Mouse (Mus musculus) MEL (cell line): ENCODE results near the gene Mdc1. TPM values are rescaled to one million over a fixed set of nuclear protein-coding genes. Genes with fewer than 3 reads are reported as not detected.

Experiments used
- DNase-seq: peaks from one replicate; pipeline ENCODE4 v3.0.0; 2011; ENCODE audit warnings: low read depth, low spot score
- H3K27ac ChIP-seq: 2 replicates; pipeline ENCODE4 v1.5.1; 2012; ENCODE audit warnings: low read depth, mild to moderate bottlenecking, control low read depth, low read length, moderate library complexity; ENCODE audit not compliant: control insufficient read depth
- H3K27me3 ChIP-seq, 2 experiments: fragments of 150-350 bp in 1 of 2; sonication (generic) in 1 of 2; 2 replicates each; pipeline ENCODE4 v1.6.1; 2012; ENCODE audit warnings: low read length in 2 of 2, mild to moderate bottlenecking in 2 of 2, improper control_type of control experiment in 1 of 2, moderate library complexity in 1 of 2; ENCODE audit not compliant: insufficient read depth in 2 of 2, control insufficient read depth in 1 of 2
- H3K36me3 ChIP-seq, 2 experiments: 2 replicates each; pipeline ENCODE4 v1.6.1; 2012 to 2014; ENCODE audit warnings: low read length in 2 of 2, improper control_type of control experiment in 1 of 2, inconsistent platforms in 1 of 2, mild to moderate bottlenecking in 1 of 2; ENCODE audit not compliant: insufficient read depth in 2 of 2, control insufficient read depth in 1 of 2
- H3K4me1 ChIP-seq, 2 experiments: fragments of 150-350 bp in 1 of 2; sonication (generic) in 1 of 2; 2 replicates each; pipeline ENCODE4 v1.6.1; 2012; ENCODE audit warnings: low read length in 2 of 2, improper control_type of control experiment in 1 of 2, mild to moderate bottlenecking in 1 of 2; ENCODE audit not compliant: insufficient read depth in 2 of 2, control insufficient read depth in 1 of 2
- H3K4me3 ChIP-seq, 2 experiments: fragments of 150-350 bp in 1 of 2; sonication (generic) in 1 of 2; 2 replicates each; pipeline ENCODE4 v1.5.1; 2012; ENCODE audit warnings: low read depth in 2 of 2, low read length in 2 of 2, mild to moderate bottlenecking in 2 of 2, moderate library complexity in 2 of 2, control low read depth in 1 of 2, improper control_type of control experiment in 1 of 2; ENCODE audit not compliant: control insufficient read depth in 1 of 2, insufficient read depth in 1 of 2
- H3K79me2 ChIP-seq: 2 replicates; pipeline ENCODE4 v1.6.1; 2012; ENCODE audit warnings: mild to moderate bottlenecking, low read length, moderate library complexity; ENCODE audit not compliant: control insufficient read depth, poor library complexity, insufficient read depth
- H3K9ac ChIP-seq: 2 replicates; pipeline ENCODE4 v1.6.1; 2012; ENCODE audit warnings: low read depth, mild to moderate bottlenecking, control low read depth, low read length, moderate library complexity; ENCODE audit not compliant: control insufficient read depth, poor library complexity, severe bottlenecking
- H3K9me3 ChIP-seq: fragments of 150-350 bp; sonication (generic); replicated peaks from 2 replicates; pipeline ENCODE4 v1.6.1; 2012; ENCODE audit warnings: mild to moderate bottlenecking, low read length, improper control_type of control experiment, moderate library complexity; ENCODE audit not compliant: insufficient read depth
- BHLHE40 ChIP-seq: IDR thresholded peaks from 2 replicates; pipeline ENCODE4 v1.6.1; 2012; ENCODE audit warnings: low read depth, mild to moderate bottlenecking, inconsistent platforms, low read length, improper control_type of control experiment, borderline replicate concordance
- CHD1 ChIP-seq: IDR thresholded peaks from 2 replicates; pipeline ENCODE4 v1.6.1; 2012; ENCODE audit warnings: low read depth, mild to moderate bottlenecking, inconsistent platforms, low read length, improper control_type of control experiment
- CTCF ChIP-seq, 3 experiments: IDR thresholded peaks in 2 of 3; conservative IDR thresholded peaks in 1 of 3; 2 replicates each; pipeline ENCODE4 v1.5.1; 2011 to 2012; ENCODE audit warnings: low read length in 3 of 3, low read depth in 2 of 3, mild to moderate bottlenecking in 2 of 3, improper control_type of control experiment in 1 of 3, inconsistent platforms in 1 of 3, mixed read lengths in 1 of 3, moderate library complexity in 1 of 3; ENCODE audit not compliant: control insufficient read depth in 1 of 3, insufficient read depth in 1 of 3, poor library complexity in 1 of 3, severe bottlenecking in 1 of 3
- ELF1 ChIP-seq: IDR thresholded peaks from 2 replicates; pipeline ENCODE4 v1.6.1; 2014; ENCODE audit warnings: low read depth, mild to moderate bottlenecking, inconsistent platforms, low read length, improper control_type of control experiment, moderate library complexity
- EP300 ChIP-seq, 2 experiments: IDR thresholded peaks; 2 replicates each; pipeline ENCODE4 v1.6.1; 2011; ENCODE audit warnings: improper control_type of control experiment in 2 of 2, low read length in 2 of 2, low read depth in 1 of 2, mild to moderate bottlenecking in 1 of 2
- GATA1 ChIP-seq: IDR thresholded peaks from 2 replicates; pipeline ENCODE4 v1.6.1; 2011; ENCODE audit warnings: low read depth, low read length, improper control_type of control experiment
- MAX ChIP-seq: IDR thresholded peaks from 2 replicates; pipeline ENCODE4 v1.6.1; 2011; ENCODE audit warnings: low read length, improper control_type of control experiment
- MAZ ChIP-seq: IDR thresholded peaks from 2 replicates; pipeline ENCODE4 v1.6.1; 2012; ENCODE audit warnings: low read depth, mild to moderate bottlenecking, inconsistent platforms, low read length, improper control_type of control experiment
- MEF2A ChIP-seq: IDR thresholded peaks from 2 replicates; pipeline ENCODE4 v1.6.1; 2014; ENCODE audit warnings: low read depth, mild to moderate bottlenecking, inconsistent platforms, low read length, improper control_type of control experiment; ENCODE audit not compliant: poor library complexity, insufficient replicate concordance, severe bottlenecking; ENCODE audit errors: extremely low read depth
- MXI1 ChIP-seq: IDR thresholded peaks from 2 replicates; pipeline ENCODE4 v1.6.1; 2011; ENCODE audit warnings: mild to moderate bottlenecking, low read depth, low read length, improper control_type of control experiment
- MYB ChIP-seq: IDR thresholded peaks from 2 replicates; pipeline ENCODE4 v1.6.1; 2011; ENCODE audit warnings: mild to moderate bottlenecking, low read depth, low read length, improper control_type of control experiment
- MYC ChIP-seq: IDR thresholded peaks from 2 replicates; pipeline ENCODE4 v1.6.1; 2011; ENCODE audit warnings: low read depth, mild to moderate bottlenecking, low read length, improper control_type of control experiment, moderate library complexity
- NELFE ChIP-seq: IDR thresholded peaks from 2 replicates; pipeline ENCODE4 v1.6.1; 2011; ENCODE audit warnings: low read depth, low read length, improper control_type of control experiment
- NRF1 ChIP-seq: IDR thresholded peaks from 2 replicates; pipeline ENCODE4 v1.6.1; 2014; ENCODE audit warnings: low read depth, mild to moderate bottlenecking, inconsistent platforms, low read length, improper control_type of control experiment, moderate library complexity; ENCODE audit not compliant: poor library complexity, insufficient read depth, severe bottlenecking
- POLR2A ChIP-seq, 2 experiments: IDR thresholded peaks; 2 replicates each; pipeline ENCODE4 v1.6.1; 2011 to 2012; ENCODE audit warnings: low read length in 2 of 2, mild to moderate bottlenecking in 2 of 2, control low read depth in 1 of 2, improper control_type of control experiment in 1 of 2, low read depth in 1 of 2, moderate library complexity in 1 of 2; ENCODE audit not compliant: control insufficient read depth in 1 of 2, insufficient read depth in 1 of 2, poor library complexity in 1 of 2
- POLR2AphosphoS5 ChIP-seq: IDR thresholded peaks from 2 replicates; pipeline ENCODE4 v1.6.1; 2012; ENCODE audit warnings: low read depth, borderline replicate concordance, mild to moderate bottlenecking, inconsistent platforms, low read length, moderate library complexity, mixed read lengths
- RAD21 ChIP-seq: IDR thresholded peaks from 2 replicates; pipeline ENCODE4 v1.6.1; 2011; ENCODE audit warnings: mild to moderate bottlenecking, low read depth, low read length, improper control_type of control experiment
- SIN3A ChIP-seq: IDR thresholded peaks from 2 replicates; pipeline ENCODE4 v1.6.1; 2012; ENCODE audit warnings: low read length, improper control_type of control experiment, inconsistent platforms
- SMC3 ChIP-seq: IDR thresholded peaks from 2 replicates; pipeline ENCODE4 v1.6.1; 2011; ENCODE audit warnings: low read depth, low read length, improper control_type of control experiment
- TBP ChIP-seq: IDR thresholded peaks from 2 replicates; pipeline ENCODE4 v1.8.0; 2011; ENCODE audit warnings: low read depth, low read length, improper control_type of control experiment
- UBTF ChIP-seq: IDR thresholded peaks from 2 replicates; pipeline ENCODE4 v1.6.1; 2012; ENCODE audit warnings: low read depth, mild to moderate bottlenecking, inconsistent platforms, low read length, improper control_type of control experiment, moderate library complexity, borderline replicate concordance; ENCODE audit not compliant: insufficient read depth
- ZC3H11A ChIP-seq: IDR thresholded peaks from 2 replicates; pipeline ENCODE4 v1.6.1; 2012; ENCODE audit warnings: low read depth, mild to moderate bottlenecking, inconsistent platforms, low read length, improper control_type of control experiment
- polyA plus RNA-seq, 2 experiments: library from polyadenylated mRNA; stranded (reverse) in 1 of 2; unstranded in 1 of 2; fragments of >175 nt in 1 of 2; fragments of >200 nt in 1 of 2; gene quantifications; 2 replicates each; pipeline versions ENCODE4 v1.2.1 to v1.2.4; 2012; ENCODE audit warnings: low replicate concordance in 2 of 2, low read depth in 1 of 2; ENCODE audit not compliant: insufficient read length in 2 of 2, insufficient read depth in 1 of 2, missing spikeins in 1 of 2
- total RNA-seq: library from RNA; depleted of rRNA; stranded (reverse); fragments of 300-350 nt; gene quantifications from 2 replicates; pipeline ENCODE4 v1.2.3, GENCODE M21; 2012

The Mdc1 gene
- total and polyA plus RNA-seq, 3 experiments, result 15.0 to 77.9 (median 46.6) TPM

- TF ChIP-seq TBP, result peak; percentile 68; the same call in 1 of the 2 replicates
- no peak for TF ChIP-seq MYB
- TF ChIP-seq UBTF, result no peak
- no peak for TF ChIP-seq SMC3
- peak; percentile 95 for TF ChIP-seq MXI1
- peak; percentile 76 for TF ChIP-seq SIN3A
- peak; percentile 88; the same call in 1 of the 2 replicates for TF ChIP-seq BHLHE40
- TF ChIP-seq CTCF (IDR thresholded peaks at IDR 0.05 in 2 of 3, conservative IDR thresholded peaks at IDR 0.05 in 1 of 3; ENCODE audit: control insufficient read depth in 1 of 3, insufficient read depth in 1 of 3, low read depth in 2 of 3, low read length in 3 of 3, poor library complexity in 1 of 3, severe bottlenecking in 1 of 3), result 0 out of 6 replicates have a peak, but pooled peaks of 1 of the 3 experiments have one; percentile 1
- peak; percentile 83 for TF ChIP-seq MYC
- peak; percentile 68 for TF ChIP-seq NELFE
- no peak for TF ChIP-seq ZC3H11A
Measured at GRCm38 (mm10) chr17:35896781-35897643, 55.7 kb downstream of the Mdc1 start, which contains the start of gene 2310061I04Rik (continued).

- Histone ChIP-seq H3K9ac (peak overlapping the region; percentile 86), H3K4me3 (peak overlapping the region; percentile 50 to 59), H3K79me2 (peaks cover 22% of the 10 kb centered on the region), H3K27me3 (no peaks in the 10 kb centered on the region), H3K4me1 (peaks cover 4 to 42% of the 10 kb centered on the region in 2 experiments; a peak in 3 of 4 replicates), H3K27ac (peak overlapping the region; percentile 84), H3K9me3 (no peaks in the 10 kb centered on the region), H3K36me3 (peaks cover 3 to 34% of the 10 kb centered on the region in 2 experiments; a peak in 3 of 4 replicates)
- peak; percentile 52 for DNase-seq
- no peak for TF ChIP-seq POLR2AphosphoS5
- TF ChIP-seq ZC3H11A, result no peak
- 0 out of 2 replicates have a peak, but pooled peaks have one; percentile 43 for TF ChIP-seq MAZ
- TF ChIP-seq MYC, result no peak
- TF ChIP-seq POLR2A (IDR thresholded peaks at IDR 0.05; ENCODE audit: control insufficient read depth in 1 of 2, insufficient read depth in 1 of 2, low read depth in 1 of 2, low read length in 2 of 2, poor library complexity in 1 of 2), result no peak
- TF ChIP-seq NRF1, result no peak
- TF ChIP-seq GATA1, result no peak
- TF ChIP-seq ELF1, result no peak
- no peak for TF ChIP-seq MAX
- TF ChIP-seq MYB, result no peak
- TF ChIP-seq SIN3A, result peak; percentile 9
- TF ChIP-seq RAD21, result no peak
- no peak for TF ChIP-seq EP300 (IDR thresholded peaks at IDR 0.05; ENCODE audit: low read depth in 1 of 2, low read length in 2 of 2)
- TF ChIP-seq CHD1, result no peak
- no peak for TF ChIP-seq UBTF
- no peak for TF ChIP-seq MEF2A
Measured at GRCm38 (mm10) chr17:35897644-35898573, 56.6 kb downstream of the Mdc1 start.
